Mouse (Mus musculus) brain, embryonic 14.5 days (tissue): ENCODE measurements around the gene Cadps.

Experiments used
- CTCF ChIP-seq: fragments of 200-500 bp; IDR thresholded peaks from 2 replicates; pipeline ENCODE4 v1.5.1; 2012; ENCODE audit warnings: inconsistent platforms, mild to moderate bottlenecking, moderate library complexity, borderline replicate concordance; ENCODE audit not compliant: insufficient read depth, insufficient read length; ENCODE audit errors: extremely low read depth
- POLR2A ChIP-seq: fragments of 200-500 bp; IDR thresholded peaks from 2 replicates; pipeline ENCODE4 v1.6.1; 2012; ENCODE audit warnings: mild to moderate bottlenecking, inconsistent platforms, borderline replicate concordance; ENCODE audit not compliant: poor library complexity, insufficient read depth, insufficient read length, severe bottlenecking; ENCODE audit errors: extremely low read depth

- TF ChIP-seq CTCF (no peak), POLR2A (no peak)
Observed at GRCm38 (mm10) chr14:12388806-12389436, 434.0 kb downstream of the Cadps start.
